Mouse (Mus musculus): ENCODE results near the gene Naxd.

The Naxd gene

DNA sequence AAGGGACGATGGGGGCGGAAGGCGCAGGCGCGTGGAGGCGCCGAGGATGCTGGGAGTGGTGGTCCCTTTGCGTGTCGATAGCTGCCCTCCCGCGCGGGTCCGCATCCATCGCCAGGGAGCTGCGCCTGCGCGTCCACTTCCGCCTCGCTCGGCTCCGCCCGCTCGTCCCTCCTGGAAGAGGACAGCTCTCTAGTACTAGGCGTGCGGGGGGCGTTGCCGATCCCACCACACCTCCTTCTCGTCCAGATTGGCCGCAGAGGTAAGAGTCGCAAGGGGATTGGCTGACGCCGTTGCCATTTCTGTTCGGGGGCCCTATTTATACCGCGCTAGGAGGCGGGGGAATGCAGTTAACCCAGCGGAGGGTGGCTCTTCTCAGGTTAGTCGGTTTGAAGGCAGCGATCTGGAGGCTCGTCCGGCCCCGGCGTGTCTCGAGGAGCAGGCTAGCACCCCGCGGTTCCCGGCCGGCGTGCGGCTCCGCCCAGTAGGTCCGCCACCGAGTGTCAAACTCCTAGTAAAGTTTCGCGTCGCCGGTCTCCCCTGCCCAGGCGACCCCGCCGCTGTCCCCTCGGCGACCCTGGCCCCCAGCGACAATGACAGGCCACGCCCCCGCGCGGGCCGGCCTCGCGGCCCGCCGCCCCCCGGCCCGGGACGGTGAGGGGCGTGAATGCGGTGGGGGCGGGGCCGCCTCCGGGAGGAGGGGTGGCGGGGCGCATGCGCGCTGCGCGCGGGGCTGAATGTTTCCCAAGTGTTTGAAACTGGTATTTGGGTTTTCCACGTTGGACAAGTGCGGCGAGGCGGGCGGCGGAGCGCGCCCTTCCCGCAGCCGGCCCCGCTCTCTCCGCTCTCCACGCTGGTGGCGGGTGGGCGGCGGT lies 58.6 kb downstream of the Naxd start:
- peak; percentile 97 for DNase-seq (ENCODE audit: extremely low spot score)

DNA sequence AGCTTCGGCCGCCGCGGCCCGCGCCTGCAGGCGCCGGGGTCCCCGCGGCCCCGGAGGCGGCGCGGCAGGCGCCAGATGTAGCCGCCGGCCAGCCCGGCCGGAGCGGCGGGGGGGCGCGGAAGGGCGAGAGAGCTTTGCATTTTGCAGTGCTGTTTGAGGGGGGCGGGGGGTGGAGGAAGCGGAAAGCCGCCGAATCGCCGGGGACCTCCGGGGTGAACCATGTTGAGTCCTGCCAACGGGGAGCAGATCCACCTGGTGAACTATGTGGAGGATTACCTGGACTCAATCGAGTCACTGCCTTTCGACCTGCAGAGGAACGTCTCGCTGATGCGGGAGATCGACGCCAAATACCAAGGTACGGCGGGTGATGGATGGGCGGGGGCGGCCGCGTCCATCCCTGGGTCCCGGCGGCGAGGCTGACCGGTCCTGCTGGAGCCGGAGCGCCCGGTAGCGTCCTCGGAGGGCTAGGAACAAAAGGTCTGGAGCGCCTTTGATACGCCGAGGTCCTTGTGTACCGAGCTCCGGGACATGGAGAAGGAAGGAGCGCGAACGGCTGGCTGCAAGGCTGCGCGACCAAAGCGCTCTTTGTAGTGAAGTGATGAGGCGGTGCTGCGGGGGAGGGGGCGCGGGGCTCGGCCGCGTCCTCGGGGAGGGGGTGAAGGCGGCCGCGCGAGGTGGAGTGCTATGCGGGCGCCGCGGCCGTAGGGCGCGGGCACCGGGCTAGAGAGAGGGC lies 59.6 kb downstream of the Naxd start:
- peak; percentile 57 for DNase-seq (ENCODE audit: extremely low spot score)

- DNase-seq (ENCODE audit: extremely low spot score): no peak
Observed at GRCm38 (mm10) chr8:11557424-11557767, 60.1 kb downstream of the Naxd start.

DNA sequence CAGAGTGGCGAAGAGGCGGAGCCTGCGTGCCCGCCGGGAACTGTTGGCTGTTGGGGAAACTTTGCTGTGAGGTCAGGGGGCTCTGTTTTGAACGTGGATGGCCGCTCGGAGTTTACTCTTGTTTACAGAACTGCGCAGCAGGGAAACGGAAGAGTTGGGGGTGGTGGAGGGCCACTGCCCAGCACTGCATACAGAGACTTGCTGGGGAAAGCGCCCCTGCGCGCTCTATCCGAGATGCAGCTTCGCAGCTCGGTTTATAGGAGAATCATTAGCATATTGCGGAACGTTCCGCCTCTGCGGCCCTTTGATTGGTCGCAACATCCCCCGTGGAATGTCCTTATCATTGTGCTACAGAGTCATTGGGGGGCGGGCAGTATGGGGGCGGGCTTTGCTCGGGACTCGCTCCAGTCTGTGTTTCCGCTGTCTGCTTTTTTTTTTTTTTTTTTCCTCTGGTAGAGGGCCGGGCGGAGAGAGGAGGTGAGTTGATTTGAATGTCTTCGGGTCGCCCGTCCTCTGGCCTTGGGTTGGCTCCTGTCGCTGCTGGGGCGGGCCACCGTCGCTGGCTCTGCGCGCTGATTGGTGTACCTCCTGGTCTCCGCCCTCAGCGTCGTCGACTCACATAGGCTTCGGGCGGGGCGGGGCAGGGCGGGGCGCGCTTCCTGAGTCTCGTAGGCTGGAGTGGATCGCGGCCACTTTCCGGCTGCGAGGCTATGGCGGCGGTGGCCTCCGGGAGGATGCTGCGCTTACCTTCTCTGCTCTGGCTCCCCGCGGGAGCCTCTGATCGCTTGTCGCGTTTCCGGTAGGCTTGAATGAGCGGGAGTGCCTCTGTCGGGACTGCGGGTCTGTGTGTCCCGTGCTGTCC lies 60.7 kb downstream of the Naxd start:
- DNase-seq (ENCODE audit: extremely low spot score): peak; percentile 96

DNA sequence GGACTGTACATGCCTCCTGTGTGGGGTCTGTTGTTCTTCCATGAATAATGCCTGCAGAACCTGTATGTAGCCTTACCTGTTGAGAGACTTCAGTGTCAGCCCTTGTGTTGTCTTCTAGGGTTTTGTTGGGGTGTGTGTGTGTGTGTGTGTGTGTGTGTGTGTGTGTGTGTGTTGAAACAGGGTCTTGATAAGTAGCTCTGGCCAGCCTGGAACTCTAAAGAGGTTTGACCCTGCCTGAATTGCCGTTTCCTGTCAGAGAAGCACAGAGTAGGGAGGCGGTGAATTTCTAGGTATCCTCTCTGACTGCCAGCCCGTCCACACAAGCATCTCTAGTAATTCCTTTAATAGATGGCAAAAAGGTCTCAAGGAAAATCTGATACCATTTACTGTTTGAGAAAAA lies 62.2 kb downstream of the Naxd start:
- no peak for DNase-seq (ENCODE audit: extremely low spot score)

- no peak for DNase-seq (ENCODE audit: extremely low spot score)
Observed at GRCm38 (mm10) chr8:11560220-11560619, 62.9 kb downstream of the Naxd start.

DNA sequence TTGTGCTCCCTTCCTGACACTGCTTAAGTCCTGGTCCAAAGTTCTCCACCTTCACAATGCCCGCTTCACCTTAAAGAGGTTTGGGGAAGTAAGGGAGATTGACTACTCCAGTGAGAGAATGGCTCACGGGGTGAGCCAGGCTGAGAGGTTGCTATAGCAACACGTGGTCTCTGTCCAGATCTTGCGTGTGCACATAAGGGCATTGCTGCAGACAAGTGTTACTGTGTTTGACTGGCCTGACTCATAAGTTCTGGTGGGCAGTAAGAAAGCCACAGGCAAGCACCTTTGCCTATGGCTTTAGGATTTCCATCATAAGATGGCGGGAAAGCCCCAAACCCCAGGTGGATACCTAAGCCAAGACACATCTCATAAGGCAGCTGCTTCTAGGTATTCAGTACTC lies 66.9 kb downstream of the Naxd start:
- DNase-seq (ENCODE audit: extremely low spot score): no peak
